Mouse (Mus musculus) bone marrow, adult 2 months (tissue): Measurements from ENCODE around the gene Slc25a43.

ENCODE experiments used
- CTCF ChIP-seq: fragments of 200-500 bp; IDR thresholded peaks from 2 replicates; pipeline ENCODE4 v1.5.1; 2011; ENCODE audit warnings: low read length, control low read depth; ENCODE audit not compliant: control insufficient read depth, insufficient read depth
- POLR2A ChIP-seq: fragments of 200-500 bp; IDR thresholded peaks from 2 replicates; pipeline ENCODE4 v1.6.1; 2011; ENCODE audit warnings: low read depth, mild to moderate bottlenecking, control low read depth, low read length, borderline replicate concordance; ENCODE audit not compliant: control insufficient read depth

- TF ChIP-seq CTCF (0 out of 2 replicates have a peak, but pooled peaks have one; percentile 3), POLR2A (no peak)
Observed at GRCm38 (mm10) chrX:36744735-36745134, 1.3 kb downstream of the Slc25a43 start.
